Mouse (Mus musculus) spleen, adult 2 months (tissue): ENCODE measurements around the gene Dpp6.

Experiments
- CTCF ChIP-seq: fragments of 200-500 bp; IDR thresholded peaks from 2 replicates; pipeline ENCODE4 v1.5.1; 2011; ENCODE audit warnings: mild to moderate bottlenecking, inconsistent platforms; ENCODE audit not compliant: insufficient read depth, insufficient read length, insufficient replicate concordance; ENCODE audit errors: extremely low read depth
- POLR2A ChIP-seq: fragments of 200-500 bp; IDR thresholded peaks from 2 replicates; pipeline ENCODE4 v1.6.1; 2011; ENCODE audit warnings: low read depth, low read length, inconsistent platforms

GRCm38 (mm10) chr5:27168550-27168949, 351.5 kb downstream of the Dpp6 start:
- no peak for TF ChIP-seq CTCF
- TF ChIP-seq POLR2A = no peak
